Mouse (Mus musculus) cerebellum, adult 18-20 months (tissue): ENCODE measurements around the gene Tubgcp6.

Source experiments
- DNase-seq, 2 experiments: peaks; one replicate each; pipeline ENCODE4 v3.0.0; 2021

Tubgcp6 gene

DNA sequence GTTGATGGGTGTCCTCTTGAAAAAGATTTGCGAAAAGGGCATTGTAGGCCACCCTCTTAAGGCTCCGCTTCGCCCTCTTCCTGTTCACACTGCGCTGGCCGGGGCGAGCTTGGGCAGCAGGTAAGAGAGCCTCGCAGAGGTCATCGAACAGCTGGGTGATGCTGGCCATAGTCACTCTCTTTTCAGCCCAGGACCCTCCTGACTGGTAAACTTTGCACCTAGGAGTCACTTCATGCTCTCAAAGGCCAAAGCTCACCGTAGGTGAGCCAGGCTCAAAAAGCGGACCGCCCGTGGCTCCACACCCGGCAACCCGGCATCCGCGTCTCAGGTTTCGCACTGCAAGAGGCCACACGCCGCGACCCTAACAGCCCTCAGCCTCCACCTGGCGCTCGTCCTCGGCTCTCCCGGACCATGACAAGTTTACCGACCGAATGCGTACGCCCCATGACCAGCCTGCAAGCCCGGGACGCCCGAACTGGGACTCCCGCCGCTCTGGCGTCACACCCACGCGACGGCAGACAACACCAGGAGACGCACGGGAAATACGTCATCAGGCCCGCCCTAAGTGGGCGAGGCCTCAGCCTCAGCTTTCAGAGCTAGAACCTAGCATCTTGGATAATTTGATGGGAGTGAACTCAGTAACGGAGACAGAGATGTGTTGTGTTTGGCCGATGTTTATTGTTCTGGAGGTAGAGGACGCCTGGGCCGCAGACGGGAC is at the start of gene Tubgcp6:
Gene Tubgcp6, minus strand, starts transcription at position 464 of the 718 bp plus-strand sequence.
- DNase-seq, result peak; percentile 94 to 98

GRCm38 (mm10) chr15:89172276-89172935 is 49.5 kb upstream of the Tubgcp6 start:
- DNase-seq, result peak in 1 of 2 experiments; percentile 38

- peak in 1 of 2 experiments; percentile 22 for DNase-seq
These were observed 48.7 kb upstream of the Tubgcp6 start for GRCm38 (mm10) chr15:89171526-89172051.

- peak in 1 of 2 experiments; percentile 43 for DNase-seq
These were observed 47.2 kb upstream of the Tubgcp6 start for GRCm38 (mm10) chr15:89170102-89170501.

- peak; percentile 86 to 91 for DNase-seq
These were observed 46.5 kb upstream of the Tubgcp6 start for GRCm38 (mm10) chr15:89169431-89169830.

DNA sequence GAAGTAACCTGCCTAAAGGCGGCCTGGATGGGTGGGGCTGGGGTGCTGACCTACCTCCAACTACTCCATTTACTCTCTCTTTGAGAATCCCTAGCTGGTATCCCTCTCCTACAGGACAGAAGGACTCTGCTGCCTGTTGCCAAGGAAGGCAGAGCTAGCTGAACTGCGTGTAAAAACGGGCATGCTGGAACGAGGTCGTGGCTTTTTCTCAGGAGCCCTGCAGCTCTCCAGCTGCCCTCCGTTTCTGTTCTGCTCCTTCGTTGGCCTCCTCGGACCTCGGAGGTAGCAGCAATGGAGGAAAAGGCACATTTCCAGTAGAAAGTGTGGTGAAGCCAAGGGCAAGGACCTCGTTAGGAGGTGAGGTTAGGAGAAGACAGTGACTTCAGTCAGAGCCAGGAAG is 46.0 kb upstream of the Tubgcp6 start:
- DNase-seq, result peak; percentile 62 to 63

DNA sequence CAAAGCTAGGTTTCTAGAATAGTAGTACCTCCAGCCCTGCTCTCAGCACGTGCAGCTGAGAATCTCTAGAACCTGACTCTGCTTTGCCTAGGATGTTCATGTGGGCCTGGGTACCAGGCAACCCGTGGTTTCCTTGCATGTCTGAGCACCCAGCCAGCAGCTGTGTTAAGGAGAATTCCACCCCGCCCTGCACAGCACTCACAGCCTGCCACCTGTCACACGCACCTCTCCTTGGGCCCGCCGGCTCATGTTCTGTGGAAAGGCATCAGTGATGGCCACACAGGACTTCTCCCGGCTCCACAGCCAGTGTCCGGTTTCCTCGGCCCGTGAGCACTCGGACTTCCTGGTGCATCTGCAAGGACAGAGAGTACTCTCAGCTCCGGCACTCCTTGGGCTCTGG is 42.6 kb upstream of the Tubgcp6 start:
- no peak for DNase-seq

- DNase-seq, result no peak
These were observed 38.5 kb upstream of the Tubgcp6 start for GRCm38 (mm10) chr15:89161397-89161796.

DNA sequence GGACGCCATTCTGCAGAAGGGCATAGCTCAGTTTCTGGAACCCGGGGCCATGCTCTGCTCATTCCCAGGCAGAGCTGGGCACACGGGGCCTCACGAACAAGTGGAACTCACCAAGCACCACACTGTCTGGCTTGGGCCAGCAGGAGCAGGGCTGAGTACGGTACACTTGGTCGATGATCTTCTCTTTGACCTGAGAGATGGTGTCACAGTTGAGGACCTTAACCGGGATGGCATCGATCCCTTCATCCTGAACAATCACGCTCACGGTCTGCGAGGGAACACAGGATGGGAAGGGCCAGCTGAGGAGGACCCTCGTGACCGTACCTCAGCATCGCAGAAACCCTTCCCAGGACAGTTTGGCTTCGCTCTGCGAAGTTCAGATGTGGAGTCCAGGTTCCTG is 35.6 kb upstream of the Tubgcp6 start:
- DNase-seq, result no peak

DNA sequence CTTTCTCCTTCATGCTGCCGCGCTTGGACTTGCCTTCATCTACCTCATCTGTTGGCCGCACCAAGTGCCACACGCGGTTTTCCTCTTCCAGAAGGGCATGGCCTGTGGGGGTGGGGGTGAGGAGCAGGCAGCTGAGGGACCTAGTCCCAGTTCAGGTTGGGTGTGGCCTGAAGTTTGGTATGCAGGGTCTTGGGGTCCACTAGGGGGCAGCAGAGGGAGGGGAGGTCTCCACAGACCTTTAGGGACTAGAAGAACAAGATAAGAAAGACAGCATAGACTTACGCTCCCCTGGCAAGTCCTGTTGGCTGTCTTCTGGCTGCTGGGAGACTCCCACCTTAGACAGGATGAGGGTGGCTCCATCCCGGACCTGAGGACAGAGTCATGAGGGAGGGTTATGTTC is 35.0 kb upstream of the Tubgcp6 start:
- DNase-seq, result peak; percentile 78 to 81

- DNase-seq, result no peak
These were observed 29.4 kb upstream of the Tubgcp6 start for GRCm38 (mm10) chr15:89152312-89152711.

- no peak for DNase-seq
These were observed 27.1 kb upstream of the Tubgcp6 start for GRCm38 (mm10) chr15:89150041-89150390.

GRCm38 (mm10) chr15:89149271-89150040 is 26.5 kb upstream of the Tubgcp6 start, which contains the start of gene Mapk11:
Mapk11 (minus strand) TSS chr15:89149628.
- DNase-seq, result peak in 1 of 2 experiments; percentile 66

- DNase-seq, result peak in 1 of 2 experiments; percentile 54
These were observed 25.8 kb upstream of the Tubgcp6 start for GRCm38 (mm10) chr15:89148496-89149270.

- DNase-seq, result no peak
These were observed 25.0 kb upstream of the Tubgcp6 start for GRCm38 (mm10) chr15:89147895-89148294.

- peak in 1 of 2 experiments; percentile 46 for DNase-seq
These were observed 24.5 kb upstream of the Tubgcp6 start for GRCm38 (mm10) chr15:89147456-89147855.

- DNase-seq, result peak; percentile 66 to 74
These were observed 24.1 kb upstream of the Tubgcp6 start for GRCm38 (mm10) chr15:89147024-89147423.

GRCm38 (mm10) chr15:89146537-89146936 is 23.6 kb upstream of the Tubgcp6 start:
- DNase-seq, result peak; percentile 83 to 89

- no peak for DNase-seq
These were observed 23.0 kb upstream of the Tubgcp6 start for GRCm38 (mm10) chr15:89145813-89146350.

GRCm38 (mm10) chr15:89144965-89145364 is 22.1 kb upstream of the Tubgcp6 start:
- DNase-seq, result no peak

DNA sequence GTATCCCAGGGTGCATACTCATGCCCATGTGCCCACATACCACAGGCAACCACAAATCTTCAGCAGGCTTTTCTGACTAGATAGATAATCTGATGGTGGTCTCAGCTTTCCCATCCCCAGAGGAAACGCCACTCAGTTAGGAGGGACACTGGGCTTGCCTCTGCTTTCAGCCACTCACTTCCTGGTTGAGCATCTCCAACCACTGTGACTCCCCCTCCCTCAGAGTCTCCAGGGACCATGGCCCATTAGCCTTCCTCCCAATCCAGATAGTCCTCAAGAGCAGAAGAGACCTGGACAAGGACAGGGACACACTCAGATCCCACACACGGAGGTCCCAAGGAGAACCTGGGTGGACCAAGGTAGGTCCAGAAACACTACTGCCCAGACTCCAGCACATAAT is 20.2 kb upstream of the Tubgcp6 start:
- DNase-seq, result no peak

DNA sequence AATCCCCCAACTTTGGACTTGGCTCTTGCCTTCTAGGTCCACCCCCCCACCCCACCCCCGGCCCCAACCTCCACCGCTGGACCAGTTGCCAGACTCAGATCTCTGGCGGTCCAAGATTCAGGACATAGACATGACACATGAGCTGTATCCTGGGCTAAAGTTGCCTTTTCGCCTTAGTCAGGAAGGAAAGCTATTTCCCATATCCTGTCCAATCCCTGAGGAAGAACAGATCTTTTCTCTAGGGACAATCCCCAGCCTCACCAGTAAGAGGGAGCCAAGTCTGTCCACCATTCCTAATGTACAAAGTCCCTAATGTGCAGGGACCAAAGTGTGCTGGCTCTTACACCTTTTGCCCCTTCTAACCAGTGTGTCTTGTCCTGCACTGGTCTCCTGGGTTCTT is 19.0 kb upstream of the Tubgcp6 start:
- no peak for DNase-seq
